Mouse (Mus musculus): ENCODE measurements at regions not wholly inside any gene's neighbourhood (a gene's known extent, or its start where the extent isn't known, plus 50 kb on each side); places are given as distances from the start of the nearest gene placed in this dataset.

DNA sequence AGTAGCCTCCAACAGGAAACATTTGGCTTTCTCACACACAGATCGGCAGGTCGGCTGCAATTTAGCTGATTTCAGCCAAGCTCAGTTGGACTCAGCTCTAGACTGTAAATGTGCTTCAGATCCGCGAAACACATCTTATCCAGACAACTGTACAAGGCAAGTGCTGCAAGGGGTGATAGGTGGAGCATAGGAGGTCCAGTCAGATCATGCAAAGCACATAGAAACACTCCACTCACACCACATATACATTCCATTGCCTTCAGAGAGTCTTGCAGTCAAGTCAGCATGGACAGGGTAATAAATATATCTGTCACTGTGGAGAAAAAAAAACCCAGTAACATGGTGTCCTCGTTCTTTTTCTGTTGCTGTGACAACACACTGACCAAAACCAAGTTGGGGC is 160.3 kb downstream of the H2al1j start:
- DNase-seq = no peak

DNA sequence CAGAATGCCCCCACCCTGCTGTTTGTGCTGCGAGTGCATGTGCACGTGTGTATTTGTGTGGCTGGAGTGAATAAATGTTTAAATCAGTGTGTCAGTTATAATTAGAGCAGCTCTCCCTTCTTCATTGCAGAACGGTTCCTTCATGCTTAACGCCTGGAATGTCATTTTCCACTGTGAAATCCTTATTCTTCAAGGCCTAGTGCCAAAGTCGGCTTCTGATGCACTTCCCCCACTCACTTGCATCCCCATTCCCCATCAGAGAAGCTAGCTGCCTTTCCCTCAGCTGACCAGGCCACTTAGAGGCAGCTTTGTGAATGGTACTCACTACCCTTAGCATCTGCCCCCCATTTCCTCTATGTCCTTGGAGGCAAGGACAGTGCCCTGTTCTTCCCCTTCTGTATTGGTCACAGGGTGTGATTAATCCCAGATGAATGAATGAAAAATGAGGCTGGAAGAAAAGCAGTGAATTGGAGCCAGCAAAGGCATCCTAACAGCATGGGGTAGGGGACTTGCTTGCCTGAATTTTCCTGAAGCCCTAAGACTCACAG is 162.6 kb downstream of the H2al1j start:
- DNase-seq = no peak

DNA sequence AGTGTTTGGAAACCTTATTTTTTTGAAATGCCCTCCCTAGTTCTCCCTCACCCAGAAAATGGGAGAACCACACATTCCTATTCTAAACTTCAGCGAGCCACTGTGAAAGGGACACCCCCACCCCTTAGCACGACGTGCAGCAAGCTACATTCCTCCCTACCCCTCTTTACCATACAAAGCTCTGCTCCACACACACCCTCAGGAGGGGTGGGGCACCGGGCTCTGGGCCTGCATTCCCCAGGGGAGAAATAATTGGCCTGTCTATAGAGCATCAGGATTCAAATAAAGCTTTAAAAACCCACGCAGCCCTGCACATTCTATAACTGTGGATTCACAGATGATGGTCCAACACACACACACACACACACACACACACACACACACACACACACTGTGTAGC is 163.6 kb downstream of the H2al1j start:
- DNase-seq = no peak

DNA sequence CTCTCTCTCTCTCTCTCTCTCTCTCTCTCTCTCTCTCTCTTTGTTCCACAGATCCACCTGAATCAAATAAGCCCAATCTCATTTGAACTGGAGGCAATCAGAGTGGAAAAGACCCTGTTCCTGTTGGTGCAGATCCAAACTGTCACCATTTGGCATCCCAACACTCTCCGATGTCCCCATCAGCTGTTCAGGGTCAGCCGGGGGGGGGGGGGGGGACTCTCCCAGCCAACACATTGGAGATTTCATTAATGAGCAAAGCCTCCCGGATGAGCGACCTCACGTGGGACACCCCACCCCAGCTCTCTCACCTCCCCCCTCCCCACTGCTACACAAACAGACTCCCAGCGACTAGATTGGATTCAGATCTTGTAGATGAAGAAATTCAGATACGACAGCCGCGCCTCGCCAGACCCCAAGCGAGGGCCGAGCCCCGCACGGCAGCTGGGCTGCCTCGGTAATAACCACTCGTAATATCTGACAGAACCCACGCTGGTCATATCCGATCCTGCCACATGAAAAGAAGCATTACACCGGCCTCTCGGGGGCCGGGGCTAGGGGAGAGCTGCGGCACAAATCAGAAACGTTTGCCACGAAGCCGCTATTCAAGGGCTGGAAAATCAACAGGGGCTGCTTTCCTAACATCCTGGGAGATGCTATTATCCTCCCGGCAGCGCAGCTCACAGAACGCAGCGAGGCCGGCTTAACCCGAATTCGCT is 164.2 kb downstream of the H2al1j start:
- no peak for DNase-seq

DNA sequence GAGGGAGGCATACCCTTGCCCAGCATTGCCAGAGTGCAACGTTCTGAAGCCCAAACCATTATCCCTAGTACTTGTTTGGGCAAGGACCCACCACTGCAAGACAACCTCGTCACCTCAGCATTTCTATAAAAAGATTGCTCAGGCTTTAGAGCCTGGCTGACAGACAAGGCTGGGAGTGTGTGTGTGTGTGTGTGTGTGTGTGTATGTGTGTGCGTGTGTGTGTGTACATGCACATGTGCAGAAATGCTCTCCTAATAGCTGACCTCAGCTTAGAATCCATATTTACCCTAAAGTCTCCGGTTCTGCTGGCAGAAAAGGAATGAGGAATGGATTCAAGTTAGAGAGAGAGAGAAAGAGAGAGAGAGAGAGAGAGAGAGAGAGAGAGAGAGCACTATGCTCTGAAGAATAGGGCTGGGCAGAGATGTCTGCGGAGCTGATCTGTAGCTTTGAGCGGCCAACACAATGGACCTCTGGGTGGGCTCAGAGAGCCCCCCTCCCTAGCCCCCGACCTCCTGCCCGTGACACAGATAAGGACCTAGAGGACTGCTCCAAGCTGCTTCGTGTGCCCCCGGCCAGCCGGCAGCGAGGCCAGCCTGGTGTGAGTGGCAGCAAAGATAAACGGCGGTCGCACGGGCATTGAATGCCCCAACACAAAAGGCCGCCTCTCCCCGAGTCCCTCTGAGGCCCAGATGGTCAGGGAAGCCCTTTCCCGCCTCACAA is 166.1 kb downstream of the H2al1j start:
- DNase-seq = peak; percentile 34 to 47

DNA sequence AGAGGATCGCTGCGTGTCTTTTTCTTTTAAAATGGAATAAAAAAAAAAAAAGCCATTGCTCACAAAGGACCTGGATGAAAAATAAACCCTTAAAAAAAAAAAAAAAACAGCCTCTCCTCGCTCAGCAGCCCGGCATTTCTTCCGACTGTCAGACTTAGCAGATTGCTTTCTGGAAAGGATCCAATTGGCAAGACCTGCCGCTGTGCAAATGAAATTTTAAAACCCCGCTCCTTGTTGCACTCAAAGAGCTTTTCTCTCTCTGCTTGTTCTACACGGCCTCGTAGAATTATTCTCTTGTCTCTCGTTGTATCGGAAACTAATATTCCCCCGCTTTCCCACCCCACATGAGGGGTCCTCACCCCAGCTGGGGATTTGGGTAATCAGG is 166.6 kb downstream of the H2al1j start:
- peak; percentile 32 to 52 for DNase-seq

DNA sequence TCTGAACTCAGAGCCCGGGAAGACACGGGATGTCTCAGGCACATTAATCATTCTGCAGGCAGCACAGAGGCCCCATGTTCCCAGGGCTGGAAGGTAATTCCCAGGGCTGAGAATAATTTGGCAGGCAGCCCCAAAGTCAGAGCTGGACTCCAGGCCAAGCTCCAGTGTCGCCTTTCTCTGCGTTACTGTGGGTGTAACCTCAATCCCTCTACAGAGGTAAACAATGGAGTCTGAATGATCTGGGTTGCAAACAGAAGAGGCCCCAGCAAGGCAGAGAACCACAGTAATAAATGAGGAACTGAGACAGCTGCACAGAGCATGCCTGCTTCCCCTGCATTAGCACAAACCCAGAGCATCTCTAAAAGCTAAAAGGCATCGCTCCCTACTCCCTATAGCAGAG is 184.8 kb downstream of the H2al1j start:
- DNase-seq = no peak

DNA sequence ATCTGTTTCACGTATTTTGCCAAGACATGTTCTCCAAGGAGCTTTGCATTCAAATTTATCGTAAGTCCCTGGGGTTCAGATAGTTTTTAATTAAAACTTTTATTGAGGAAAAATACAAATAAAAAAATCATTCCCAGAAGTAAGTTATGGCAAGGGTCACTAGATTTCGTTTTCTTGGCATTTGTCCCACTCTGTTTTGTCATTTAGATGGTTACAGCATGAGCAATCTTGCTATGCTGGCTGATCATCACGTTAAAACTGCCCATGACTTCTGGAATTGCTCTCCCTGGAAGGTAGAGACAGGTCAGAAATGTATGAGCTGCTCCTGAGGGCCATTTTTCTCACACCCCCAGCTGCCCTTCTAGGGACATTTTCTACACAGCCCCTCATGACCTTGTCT is 185.3 kb downstream of the H2al1j start:
- no peak for DNase-seq

DNA sequence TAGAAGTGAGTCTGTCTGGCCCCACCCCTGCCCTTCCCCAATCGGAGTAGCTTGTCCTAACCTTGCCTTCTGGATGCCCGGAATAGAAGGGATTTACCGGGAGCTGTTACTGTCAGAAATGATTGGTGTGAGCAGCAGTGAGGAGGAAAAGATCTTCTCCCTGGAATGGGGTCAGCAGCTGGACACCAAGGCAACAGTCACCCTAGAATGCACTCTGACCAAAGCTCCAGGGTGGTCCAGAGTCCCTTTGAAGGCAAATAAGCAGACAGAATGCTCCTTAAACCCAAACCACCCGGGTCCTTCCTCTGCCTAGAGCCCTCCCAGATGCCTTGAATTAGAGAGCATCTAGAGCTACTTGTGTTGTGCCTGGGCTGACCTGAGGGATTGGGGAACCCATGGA is 196.2 kb downstream of the H2al1j start:
- DNase-seq = no peak

DNA sequence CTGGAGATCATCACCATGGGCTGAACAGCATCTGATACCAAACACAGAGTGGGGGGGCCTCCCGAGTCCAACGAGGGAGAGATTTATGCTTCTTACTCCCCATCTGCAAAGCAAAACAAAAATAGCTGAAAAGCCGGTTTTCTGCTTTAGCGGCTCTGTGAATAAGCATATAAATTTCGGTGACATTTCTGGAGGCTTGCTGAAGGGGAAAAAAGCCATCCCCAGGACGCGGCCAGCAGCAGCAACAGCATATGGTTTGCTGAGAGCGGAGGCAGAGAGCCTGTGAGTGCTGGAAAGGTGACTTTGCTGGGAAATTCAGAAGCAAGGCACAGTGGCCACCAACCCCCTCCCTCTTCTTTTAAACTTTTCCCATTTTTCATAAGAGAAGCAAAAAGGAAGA is 197.7 kb downstream of the H2al1j start:
- DNase-seq = no peak

DNA sequence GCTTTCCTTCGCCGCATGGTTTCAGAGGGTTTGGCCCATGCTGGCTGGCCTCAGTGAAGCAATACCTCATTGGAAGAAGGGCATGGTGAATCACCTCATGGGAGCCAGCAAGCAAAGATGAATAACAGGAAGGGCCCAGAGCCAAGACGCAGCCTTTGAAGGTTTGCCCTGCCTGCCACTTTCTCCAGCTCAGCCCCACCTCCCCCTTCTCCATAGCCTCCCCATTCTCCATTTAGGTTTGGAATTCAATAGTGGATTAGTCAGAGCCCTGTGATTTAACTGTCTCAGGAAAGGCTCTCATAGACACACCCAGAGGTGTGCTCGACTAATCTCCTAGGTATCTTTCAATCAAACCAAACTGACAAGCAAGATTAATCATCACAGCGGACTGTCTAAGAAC is 201.0 kb downstream of the H2al1j start:
- no peak for DNase-seq

DNA sequence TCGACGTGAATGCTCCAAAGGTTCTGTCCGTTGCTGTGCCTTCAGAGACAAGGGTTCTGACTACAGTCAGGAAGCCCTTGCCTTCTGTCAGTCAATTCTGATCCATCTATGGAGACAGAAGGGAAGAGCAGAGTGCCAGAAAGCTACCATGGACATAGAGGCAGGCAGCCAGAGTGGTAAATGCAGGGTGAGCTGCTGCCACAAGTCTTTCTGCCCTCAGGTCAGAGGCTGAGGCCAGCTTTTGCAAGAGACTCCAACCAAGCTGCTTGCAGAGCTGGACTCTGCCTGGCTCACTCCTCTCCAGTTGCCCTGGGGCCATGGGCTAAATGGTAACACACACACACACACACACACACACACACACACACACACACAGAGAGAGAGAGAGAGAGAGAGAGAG is 201.6 kb downstream of the H2al1j start:
- DNase-seq = peak; percentile 32 to 34

DNA sequence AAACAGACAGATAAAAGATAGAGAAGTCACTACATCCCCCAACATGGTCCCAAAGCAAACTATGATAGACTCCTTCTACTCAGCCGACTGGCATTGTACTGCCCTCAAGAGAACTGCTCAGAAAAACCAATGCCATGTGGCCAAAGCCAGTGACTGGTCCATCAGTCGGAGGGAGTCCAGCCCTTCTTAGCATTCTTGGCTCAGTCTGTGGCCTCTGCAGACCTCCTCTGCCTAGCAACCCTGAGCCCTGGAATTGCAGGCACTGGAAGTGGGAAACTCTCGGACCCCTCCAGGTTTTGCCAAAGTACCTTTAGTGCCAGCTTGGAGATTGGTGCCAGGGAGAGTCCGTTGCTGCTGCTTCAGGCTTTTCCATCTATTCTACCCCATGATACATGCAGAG is 205.2 kb downstream of the H2al1j start:
- no peak for DNase-seq

DNA sequence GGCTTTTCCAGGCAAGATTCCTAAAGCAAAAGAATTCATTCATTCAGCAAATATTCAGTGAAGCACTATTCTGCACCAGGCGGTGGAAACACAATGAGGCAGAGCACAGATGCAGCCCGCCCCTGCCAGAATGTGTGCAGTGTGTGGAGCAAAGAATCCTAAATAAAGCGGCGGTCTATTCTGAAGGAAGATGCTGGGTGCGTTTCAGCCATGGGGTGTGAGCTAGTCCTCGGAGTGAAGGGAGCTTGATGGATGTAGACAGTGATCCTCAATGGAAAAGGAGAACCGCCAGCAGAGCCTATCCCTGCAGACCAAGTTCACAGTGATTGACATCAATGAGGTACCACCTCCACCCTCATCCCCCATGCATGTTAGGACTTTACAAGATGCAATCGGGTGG is 206.2 kb downstream of the H2al1j start:
- DNase-seq = no peak

DNA sequence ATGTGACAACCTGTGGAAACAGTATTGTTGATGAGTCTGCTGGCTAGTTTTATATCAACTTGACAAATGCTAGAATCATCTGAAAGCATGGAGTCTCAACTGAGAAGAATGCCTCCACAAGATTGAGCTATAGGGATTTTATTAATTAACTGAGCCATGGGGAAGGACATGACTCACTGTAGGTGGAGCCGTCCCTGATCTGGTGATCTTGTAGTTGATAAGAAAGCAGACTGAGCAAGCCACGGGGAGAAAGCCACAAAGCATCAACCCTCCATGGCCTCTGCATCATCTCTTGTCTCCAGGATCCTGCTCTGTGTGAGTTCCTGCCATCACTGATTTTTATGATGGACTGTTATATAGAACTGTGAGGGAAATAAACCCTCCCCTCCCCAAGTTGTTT is 213.4 kb downstream of the H2al1j start:
- no peak for DNase-seq

DNA sequence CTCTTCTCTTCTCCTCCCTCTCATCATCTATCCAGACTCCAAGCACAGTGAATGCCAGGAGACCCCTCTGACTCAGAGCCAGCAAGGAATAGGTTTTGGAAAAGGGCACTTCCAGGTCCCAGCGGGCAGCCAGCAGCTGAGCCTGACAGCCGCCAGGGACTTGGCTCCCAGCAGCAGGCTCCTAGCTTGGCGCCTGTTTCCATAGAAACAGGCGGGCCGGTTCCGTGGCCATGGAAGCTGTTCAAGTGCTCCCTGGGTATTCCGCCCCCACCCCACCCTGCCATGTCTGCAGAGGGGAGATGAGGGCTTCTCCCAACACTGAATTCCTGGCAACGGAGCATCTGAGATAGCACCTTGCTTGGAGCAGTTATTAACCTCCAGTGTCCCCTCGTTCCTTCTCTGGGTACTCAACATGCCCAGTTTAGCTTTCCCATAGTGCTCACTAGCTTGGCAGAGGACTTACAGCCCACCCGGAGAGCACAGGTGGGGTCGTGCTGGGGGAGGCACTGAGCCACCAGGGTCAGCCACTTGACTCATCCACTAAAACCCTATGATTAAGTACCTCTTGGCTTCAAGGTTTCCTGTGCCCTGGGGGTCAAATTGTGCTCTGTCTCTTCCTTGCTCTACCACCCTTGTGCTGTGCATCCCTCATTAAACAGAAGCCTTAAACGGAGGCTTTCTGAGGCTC is 222.7 kb downstream of the H2al1j start:
- DNase-seq = peak; percentile 35 to 50

DNA sequence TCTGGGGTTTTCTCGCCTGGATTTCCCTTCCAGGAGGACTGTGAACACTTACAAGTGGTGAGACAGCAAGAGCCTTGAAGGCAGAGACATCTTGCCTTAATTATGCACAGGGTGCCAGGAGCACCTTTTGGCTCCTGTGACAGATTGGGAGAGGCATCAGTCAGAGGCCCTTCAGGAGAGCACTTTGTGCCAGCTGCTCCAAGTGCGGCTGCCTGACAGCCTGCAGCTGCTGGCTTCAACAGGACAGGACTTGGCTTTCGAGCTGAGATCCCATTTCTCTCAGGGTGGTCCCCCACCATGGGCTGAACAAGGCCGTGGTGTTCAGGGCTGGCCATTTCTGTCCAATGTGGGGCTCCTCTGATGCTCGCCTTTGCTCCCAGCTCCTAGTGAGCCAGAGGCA is 224.6 kb downstream of the H2al1j start:
- no peak for DNase-seq

DNA sequence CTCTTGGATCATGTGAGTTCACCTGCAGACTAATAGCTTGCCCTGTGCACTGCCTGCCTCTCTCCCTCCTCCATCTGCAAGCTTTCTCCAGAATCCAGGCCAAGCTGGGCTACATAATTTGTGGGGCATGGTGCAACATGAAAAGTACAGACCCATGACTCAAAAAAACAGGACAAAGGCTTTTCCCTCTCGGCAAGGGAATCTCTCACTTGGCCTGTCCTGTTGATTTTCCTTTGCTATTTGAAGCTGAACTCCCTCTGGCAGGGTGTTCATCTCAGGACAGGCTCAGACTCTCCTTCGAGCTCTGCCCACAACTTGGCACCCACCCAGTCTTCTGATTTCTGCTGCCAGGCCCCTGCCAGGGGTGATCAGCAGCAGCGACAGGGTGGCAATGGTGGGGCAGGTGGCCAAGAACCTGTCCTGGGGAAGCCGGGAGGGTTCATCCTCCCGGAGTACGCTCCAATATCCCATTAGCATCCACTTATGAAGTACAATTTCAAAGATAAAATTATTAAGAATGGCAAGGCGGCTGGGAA is 227.5 kb downstream of the H2al1j start:
- peak; percentile 68 to 70 for DNase-seq

DNA sequence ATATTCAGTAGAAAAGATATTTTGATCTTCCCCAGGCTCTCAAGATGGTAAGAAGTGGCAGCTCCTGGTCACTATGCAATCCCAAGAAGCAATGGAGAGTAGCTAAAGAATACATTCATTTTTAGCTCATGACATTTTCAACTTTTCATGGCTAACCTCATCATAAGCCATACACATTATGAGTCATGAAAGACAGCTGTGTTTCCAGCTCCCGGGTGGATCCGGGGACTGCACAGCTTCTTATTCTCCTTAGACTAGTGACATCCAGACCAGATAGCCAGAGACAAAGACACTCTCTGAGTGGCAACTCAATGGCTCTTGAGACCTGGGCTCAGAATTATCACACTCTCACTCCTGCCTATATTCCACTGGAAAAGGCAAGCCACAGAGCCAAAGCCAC is 230.6 kb downstream of the H2al1j start:
- no peak for DNase-seq

DNA sequence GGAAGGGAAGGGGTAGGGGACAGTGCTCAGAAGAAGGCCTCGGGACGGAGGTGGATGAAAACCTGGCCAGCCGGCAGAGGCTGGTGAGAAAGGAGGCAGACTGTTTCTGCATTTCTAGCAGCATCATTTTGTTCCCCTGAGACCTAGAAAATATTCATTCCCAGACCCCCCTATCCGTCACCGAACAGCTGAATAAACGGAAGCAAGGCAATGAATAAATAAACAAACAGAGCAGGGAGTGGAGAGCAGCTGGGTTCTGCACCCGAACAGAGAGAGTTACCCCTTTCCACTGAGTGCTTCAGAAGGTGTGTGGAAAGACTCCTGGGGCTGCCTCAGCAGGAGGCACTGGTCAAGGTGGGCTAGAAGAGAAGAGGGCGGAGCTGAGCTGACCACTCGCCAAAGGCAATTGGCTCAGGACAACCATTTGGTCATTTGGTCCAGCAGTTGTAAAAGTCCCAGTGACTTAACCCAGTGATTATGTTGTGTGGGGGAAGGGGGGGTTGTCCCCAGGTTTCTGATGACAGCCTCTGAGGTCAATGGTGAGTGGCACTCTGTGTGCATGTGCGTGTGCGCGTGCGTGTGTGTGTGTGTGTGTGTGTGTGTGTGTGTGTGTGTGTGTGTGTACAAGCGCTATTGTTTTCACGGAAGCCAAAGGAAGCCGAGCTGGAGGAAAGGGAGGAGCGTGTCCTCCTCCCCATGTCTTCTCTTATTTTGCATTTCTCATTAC is 233.1 kb downstream of the H2al1j start:
- no peak for DNase-seq

DNA sequence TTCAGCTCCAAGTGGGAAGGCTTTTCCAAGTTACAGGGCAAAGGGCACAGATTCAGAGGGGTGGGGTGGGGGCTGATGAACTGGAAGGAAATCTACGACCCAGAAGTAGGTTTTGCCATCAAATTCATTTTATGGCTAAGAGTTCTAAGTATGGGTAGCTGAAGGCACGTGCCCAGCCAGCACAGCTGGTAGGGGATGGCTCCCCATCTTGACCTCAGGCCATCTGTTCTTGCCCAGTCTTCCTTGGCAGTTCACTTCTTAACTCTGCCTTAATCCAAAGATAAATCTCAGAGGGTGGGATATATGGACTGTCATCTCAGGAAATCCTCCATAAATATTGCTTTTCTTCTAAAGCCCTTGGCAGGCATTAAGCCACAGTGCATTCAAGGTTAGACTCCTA is 238.3 kb downstream of the H2al1j start:
- DNase-seq = no peak

DNA sequence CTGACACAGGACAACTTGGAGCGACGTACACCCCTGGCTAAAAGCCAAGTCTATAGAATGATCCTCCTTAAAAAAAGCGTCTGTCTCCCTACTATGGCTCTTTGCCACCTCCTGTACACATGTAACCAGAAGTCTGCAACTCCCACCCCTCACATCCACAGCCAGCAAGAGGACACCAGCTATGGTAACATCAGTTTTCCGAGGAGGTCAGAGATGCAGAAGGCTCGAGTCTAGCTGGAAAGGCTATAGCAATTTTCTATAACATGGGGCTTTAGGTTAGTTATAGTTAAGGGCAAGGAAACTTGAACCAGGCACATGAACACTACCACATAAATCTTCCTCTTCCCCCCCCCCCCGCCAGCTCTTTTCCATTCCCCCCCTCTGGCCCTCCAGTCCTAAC is 240.2 kb downstream of the H2al1j start:
- no peak for DNase-seq

DNA sequence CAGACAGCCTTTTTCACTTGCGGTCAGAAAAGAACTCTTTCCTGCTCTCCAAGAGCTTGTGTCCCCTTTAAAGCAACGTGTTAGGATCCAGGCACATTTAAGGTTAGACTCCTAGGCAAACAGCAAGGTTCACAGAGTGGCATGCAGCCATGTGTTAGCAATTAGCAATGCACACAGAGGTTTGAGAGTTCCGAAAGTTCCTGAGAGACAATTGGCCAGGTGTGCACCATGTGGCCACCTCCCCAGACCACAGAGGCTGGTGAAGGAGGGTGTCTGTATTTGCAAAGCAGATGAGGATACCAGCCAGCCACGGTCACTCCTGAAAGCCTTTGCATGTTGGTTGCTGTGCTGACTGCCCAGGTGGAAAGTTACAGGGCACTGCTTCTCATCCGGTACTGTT is 240.6 kb downstream of the H2al1j start:
- DNase-seq = no peak

Measured in cerebellum, postnatal 14 days (tissue).